Mouse (Mus musculus): Measurements from ENCODE around the gene Gpr180. TPM values are rescaled to one million over a fixed set of nuclear protein-coding genes. Genes with fewer than 3 reads are reported as not detected.
"Not testable (repeated sequence)": the region's sequence is repeated elsewhere in the genome, so short reads cannot be mapped to it uniquely, and the experiment has no call there.

Gpr180 gene
- polyA plus RNA-seq (2015; fragmentation: Nextera tagmentation; extraction: Ambion mirVana) = 41.8 and 42.0 TPM in 2 replicates

- Histone ChIP-seq H3K27ac (replicated peaks) (peak within 1 kb of the TSS; percentile 85), H3K9me3 (no peaks in the 10 kb centered on the region), H3K4me1 (replicated peaks) (peaks cover 26% of the 10 kb centered on the region), H3K36me3 (peaks cover 25% of the 10 kb centered on the region), H3K4me3 (peak within 1 kb of the TSS; percentile 89), H3K4me2 (peak within 1 kb of the TSS; percentile 77), H3K9ac (peak within 1 kb of the TSS; percentile 88), H3K27me3 (peaks cover 4% of the 10 kb centered on the region; the same call in 1 of the 2 replicates)
- 0% methylated on average over 77 of the region's 77 CpGs for WGBS
- peak; percentile 97 for ATAC-seq (ENCODE audit: low read depth)
Measured at GRCm38 (mm10) chr14:118136744-118137452, at the start of gene Gpr180. TSS of gene Gpr180 (plus strand) at chr14:118137158.

GRCm38 (mm10) chr14:118088437-118089207, 48.3 kb upstream of the Gpr180 start:
- no peaks in the 10 kb centered on the region for H3K9me3 ChIP-seq
- H3K27ac ChIP-seq (replicated peaks) = peak overlapping the region; percentile 73
- WGBS = 5% methylated on average over 22 of the region's 22 CpGs

GRCm38 (mm10) chr14:118089215-118089805, 47.6 kb upstream of the Gpr180 start:
- under 1% methylated on average over 44 of the region's 44 CpGs for WGBS
- peak overlapping the region; percentile 73 for H3K9ac ChIP-seq

More at GRCm38 (mm10) chr14:118088437-118089207, 48.3 kb upstream of the Gpr180 start:
- Histone ChIP-seq H3K4me1 (replicated peaks) (peaks cover 12% of the 10 kb centered on the region), H3K4me3 (peak overlapping the region; percentile 55), H3K27me3 (no peaks in the 10 kb centered on the region), H3K9ac (peak overlapping the region; percentile 73), H3K36me3 (no peaks in the 10 kb centered on the region), H3K4me2 (peak overlapping the region; percentile 57)
- peak; percentile 60 for ATAC-seq (ENCODE audit: low read depth)

GRCm38 (mm10) chr14:118089806-118090392, 47.1 kb upstream of the Gpr180 start:
- H3K4me1 ChIP-seq (replicated peaks) = peaks cover 12% of the 10 kb centered on the region
- peak overlapping the region; percentile 73 for H3K9ac ChIP-seq
- H3K4me3 ChIP-seq = peak overlapping the region; percentile 55
- H3K4me2 ChIP-seq = peak overlapping the region; percentile 57
- no peaks in the 10 kb centered on the region for H3K9me3 ChIP-seq
- H3K27me3 ChIP-seq = no peaks in the 10 kb centered on the region
- H3K36me3 ChIP-seq = no peaks in the 10 kb centered on the region
- peak overlapping the region; percentile 10; the same call in 1 of the 2 replicates for H3K27ac ChIP-seq (replicated peaks)
- under 1% methylated on average over 18 of the region's 18 CpGs for WGBS
- ATAC-seq (ENCODE audit: low read depth) = peak; percentile 51

More at GRCm38 (mm10) chr14:118089215-118089805, 47.6 kb upstream of the Gpr180 start:
- H3K4me2 ChIP-seq = peak overlapping the region; percentile 57
- H3K4me1 ChIP-seq (replicated peaks) = peaks cover 12% of the 10 kb centered on the region
- H3K36me3 ChIP-seq = no peaks in the 10 kb centered on the region
- peak; percentile 79 for ATAC-seq (ENCODE audit: low read depth)
- no peaks in the 10 kb centered on the region for H3K27me3 ChIP-seq
- H3K27ac ChIP-seq (replicated peaks) = peak overlapping the region; percentile 73
- H3K9me3 ChIP-seq = no peaks in the 10 kb centered on the region
- H3K4me3 ChIP-seq = peak overlapping the region; percentile 55

GRCm38 (mm10) chr14:118098265-118098664, 38.7 kb upstream of the Gpr180 start:
- no peak overlapping the region for H3K4me2 ChIP-seq
- H3K27ac ChIP-seq (replicated peaks) = no peak overlapping the region
- 81% methylated on average over 2 of the region's 2 CpGs for WGBS
- no peak overlapping the region for H3K4me3 ChIP-seq
- H3K9ac ChIP-seq = no peak overlapping the region
- H3K27me3 ChIP-seq = no peaks in the 10 kb centered on the region
- ATAC-seq (ENCODE audit: low read depth) = no peak
- no peaks in the 10 kb centered on the region for H3K4me1 ChIP-seq (replicated peaks)
- no peaks in the 10 kb centered on the region for H3K36me3 ChIP-seq
- H3K9me3 ChIP-seq = no peaks in the 10 kb centered on the region

- Histone ChIP-seq H3K4me1 (replicated peaks) (no peaks in the 10 kb centered on the region), H3K36me3 (no peaks in the 10 kb centered on the region), H3K9me3 (no peaks in the 10 kb centered on the region), H3K27me3 (no peaks in the 10 kb centered on the region), H3K27ac (replicated peaks) (no peak overlapping the region), H3K9ac (no peak overlapping the region), H3K4me2 (no peak overlapping the region), H3K4me3 (no peak overlapping the region)
- no peak for ATAC-seq (ENCODE audit: low read depth)
- 87% methylated on average over 14 of the region's 14 CpGs for WGBS
Measured at GRCm38 (mm10) chr14:118101227-118101990, 35.5 kb upstream of the Gpr180 start.

- H3K4me3 ChIP-seq; H3K27ac ChIP-seq (replicated peaks): not testable (repeated sequence)
- WGBS = 92% methylated on average over 2 of the region's 2 CpGs
Measured at GRCm38 (mm10) chr14:118107479-118107878, 29.5 kb upstream of the Gpr180 start.

GRCm38 (mm10) chr14:118113116-118113515, 23.8 kb upstream of the Gpr180 start:
- Histone ChIP-seq H3K4me1 (replicated peaks) (no peaks in the 10 kb centered on the region), H3K9ac (no peak overlapping the region), H3K4me3 (no peak overlapping the region), H3K27ac (replicated peaks) (no peak overlapping the region), H3K27me3 (no peaks in the 10 kb centered on the region), H3K36me3 (peaks cover 68% of the 10 kb centered on the region), H3K4me2 (no peak overlapping the region), H3K9me3 (no peaks in the 10 kb centered on the region)
- ATAC-seq (ENCODE audit: low read depth) = no peak
- whole genome bisulfite sequencing = 94% methylated on average over 6 of the region's 6 CpGs

More at GRCm38 (mm10) chr14:118107479-118107878, 29.5 kb upstream of the Gpr180 start:
- not testable (repeated sequence) for H3K9ac ChIP-seq; ATAC-seq (ENCODE audit: low read depth); H3K4me1 ChIP-seq (replicated peaks); H3K27me3 ChIP-seq; H3K4me2 ChIP-seq; H3K9me3 ChIP-seq
- peaks cover 15% of the 10 kb centered on the region for H3K36me3 ChIP-seq

- Histone ChIP-seq H3K9ac (no peak overlapping the region), H3K4me1 (replicated peaks) (no peaks in the 10 kb centered on the region), H3K4me3 (no peak overlapping the region), H3K27me3 (no peaks in the 10 kb centered on the region), H3K36me3 (peaks cover 85% of the 10 kb centered on the region), H3K4me2 (no peak overlapping the region), H3K27ac (replicated peaks) (no peak overlapping the region), H3K9me3 (no peaks in the 10 kb centered on the region)
- 86% methylated on average over 5 of the region's 5 CpGs for WGBS
- ATAC-seq (ENCODE audit: low read depth) = no peak
Measured at GRCm38 (mm10) chr14:118124129-118124528, 12.8 kb upstream of the Gpr180 start.

GRCm38 (mm10) chr14:118124771-118125170, 12.2 kb upstream of the Gpr180 start:
- Histone ChIP-seq H3K4me1 (replicated peaks) (no peaks in the 10 kb centered on the region), H3K27me3 (no peaks in the 10 kb centered on the region), H3K36me3 (peaks cover 84% of the 10 kb centered on the region), H3K27ac (replicated peaks) (no peak overlapping the region), H3K4me2 (no peak overlapping the region), H3K4me3 (no peak overlapping the region), H3K9me3 (no peaks in the 10 kb centered on the region), H3K9ac (no peak overlapping the region)
- ATAC-seq (ENCODE audit: low read depth) = no peak
- WGBS = 89% methylated on average over 4 of the region's 4 CpGs

- peaks cover 68% of the 10 kb centered on the region for H3K36me3 ChIP-seq
- no peak overlapping the region for H3K4me2 ChIP-seq
- H3K27ac ChIP-seq (replicated peaks) = no peak overlapping the region
Measured at GRCm38 (mm10) chr14:118126301-118126700, 10.7 kb upstream of the Gpr180 start.

More at GRCm38 (mm10) chr14:118126301-118126700, 10.7 kb upstream of the Gpr180 start:
- no peaks in the 10 kb centered on the region for H3K9me3 ChIP-seq
- no peaks in the 10 kb centered on the region for H3K27me3 ChIP-seq
- WGBS = 92% methylated on average over 5 of the region's 5 CpGs
- peaks cover 5% of the 10 kb centered on the region for H3K4me1 ChIP-seq (replicated peaks)
- no peak for ATAC-seq (ENCODE audit: low read depth)
- H3K9ac ChIP-seq = no peak overlapping the region
- H3K4me3 ChIP-seq = no peak overlapping the region

Measured in neural tube, embryonic 13.5 days (tissue).